Mouse (Mus musculus) stomach, postnatal 0 days (tissue): ENCODE measurements at regions not wholly inside any gene's neighbourhood (a gene's known extent, or its start where the extent isn't known, plus 50 kb on each side); places are given as distances from the start of the nearest gene placed in this dataset.
"Not testable (repeated sequence)": the region's sequence is repeated elsewhere in the genome, so short reads cannot be mapped to it uniquely, and the experiment has no call there.

ENCODE experiments used
- ATAC-seq: fragments of 200-750 bp; cut with Nextera tagmentation; 2 replicates; pipeline ENCODE4 v1.8.0; 2017; ENCODE audit not compliant: low FRiP score, low TSS enrichment
- DNase-seq: peaks from one replicate; pipeline ENCODE4 v3.0.0-alpha.2; 2016; ENCODE audit warnings: low spot score
- H3K27ac ChIP-seq: fragments of 300-500 bp; sonication (generic); replicated peaks from 2 replicates; pipeline ENCODE4 v1.5.1; 2014; ENCODE audit warnings: mild to moderate bottlenecking, control low read depth
- H3K27me3 ChIP-seq: fragments of 300-500 bp; sonication (generic); 2 replicates; pipeline ENCODE4 v1.6.1; 2014; ENCODE audit warnings: low read length; ENCODE audit not compliant: control insufficient read depth, insufficient read depth
- H3K36me3 ChIP-seq: fragments of 300-500 bp; sonication (generic); 2 replicates; pipeline ENCODE4 v1.6.1; 2014; ENCODE audit warnings: low read length, mixed read lengths; ENCODE audit not compliant: control insufficient read depth, insufficient read depth
- H3K4me1 ChIP-seq: fragments of 300-500 bp; sonication (generic); replicated peaks from 2 replicates; pipeline ENCODE4 v1.6.1; 2014; ENCODE audit warnings: antibody characterized with exemption; ENCODE audit not compliant: control insufficient read depth, insufficient read depth
- H3K4me2 ChIP-seq: fragments of 300-500 bp; sonication (generic); replicated peaks from 2 replicates; pipeline ENCODE4 v1.6.1; 2014; ENCODE audit warnings: low read depth, mild to moderate bottlenecking, control low read depth, moderate library complexity
- H3K4me3 ChIP-seq: fragments of 300-500 bp; sonication (generic); 2 replicates; pipeline ENCODE4 v1.5.1; 2014; ENCODE audit warnings: low read depth, low read length, control low read depth
- H3K9ac ChIP-seq: fragments of 300-500 bp; sonication (generic); 2 replicates; pipeline ENCODE4 v1.6.1; 2014; ENCODE audit warnings: mild to moderate bottlenecking, low read length, control low read depth, mixed read lengths
- H3K9me3 ChIP-seq: fragments of 300-500 bp; sonication (generic); 2 replicates; pipeline ENCODE4 v1.6.1; 2016; ENCODE audit warnings: low read length; ENCODE audit not compliant: control insufficient read depth
- CTCF ChIP-seq: IDR thresholded peaks from 2 replicates; pipeline ENCODE4 v1.5.1; 2016; ENCODE audit warnings: antibody characterized with exemption, low read depth, mild to moderate bottlenecking, moderate library complexity
- EP300 ChIP-seq: optimal IDR thresholded peaks from 2 replicates; pipeline ENCODE3; 2016; ENCODE audit warnings: antibody characterized with exemption
- WGBS: fragments of 180-500 bp; shearing (Covaris S2); extraction: QIAGEN DNeasy Blood & Tissue Kit; methylation state at CpG from one replicate; pipeline ENCODE4 v1.1.7; 2014; 5-methylcytosine and 5-hydroxymethylcytosine counted together

DNA sequence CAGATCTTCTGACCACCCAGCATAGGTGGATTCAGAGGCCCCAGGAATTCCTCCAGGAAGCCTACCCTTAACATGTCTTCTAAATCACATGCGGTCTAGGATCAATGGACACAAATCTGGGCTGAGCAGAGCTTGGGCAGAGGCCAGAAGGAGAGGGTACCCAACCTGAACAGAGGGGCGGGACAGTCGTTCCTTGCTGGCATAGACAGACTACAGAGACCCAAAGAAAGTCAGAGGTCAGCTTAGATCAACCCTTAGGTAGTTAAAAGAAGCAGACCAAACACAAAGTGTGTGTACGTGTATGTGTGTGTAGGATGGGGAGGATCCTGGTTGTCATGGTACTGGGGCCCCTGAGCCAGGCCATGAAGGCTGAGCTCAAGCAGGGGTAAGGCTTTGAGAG is 124.7 kb upstream of the Haao start:
- Histone ChIP-seq H3K4me2 (no peak overlapping the region), H3K27ac (peak overlapping the region; percentile 30; the same call in 1 of the 2 replicates), H3K9ac (no peak overlapping the region), H3K36me3 (no peaks in the 10 kb centered on the region), H3K4me3 (no peak overlapping the region), H3K4me1 (peaks cover 2% of the 10 kb centered on the region; the same call in 1 of the 2 replicates), H3K9me3 (no peaks in the 10 kb centered on the region), H3K27me3 (no peaks in the 10 kb centered on the region)
- 83% methylated on average over 4 of the region's 4 CpGs for WGBS
- DNase-seq (no peak), ATAC-seq (0 out of 2 replicates have a peak, but pooled peaks have one; percentile 11)
- TF ChIP-seq EP300: no peak
- TF ChIP-seq CTCF: no peak

- Histone ChIP-seq H3K4me1 (peaks cover 2% of the 10 kb centered on the region; the same call in 1 of the 2 replicates), H3K9ac (no peak overlapping the region), H3K4me3 (no peak overlapping the region), H3K36me3 (no peaks in the 10 kb centered on the region), H3K4me2 (no peak overlapping the region), H3K27me3 (no peaks in the 10 kb centered on the region), H3K9me3 (no peaks in the 10 kb centered on the region), H3K27ac (no peak overlapping the region)
- TF ChIP-seq CTCF (peak; percentile 31), EP300 (no peak)
- WGBS: 60% methylated on average over 5 of the region's 5 CpGs
- DNase-seq (peak; percentile 48), ATAC-seq (peak; percentile 51; the same call in 1 of the 2 replicates)
Observed at GRCm38 (mm10) chr17:83972026-83972425, 124.3 kb upstream of the Haao start.

DNA sequence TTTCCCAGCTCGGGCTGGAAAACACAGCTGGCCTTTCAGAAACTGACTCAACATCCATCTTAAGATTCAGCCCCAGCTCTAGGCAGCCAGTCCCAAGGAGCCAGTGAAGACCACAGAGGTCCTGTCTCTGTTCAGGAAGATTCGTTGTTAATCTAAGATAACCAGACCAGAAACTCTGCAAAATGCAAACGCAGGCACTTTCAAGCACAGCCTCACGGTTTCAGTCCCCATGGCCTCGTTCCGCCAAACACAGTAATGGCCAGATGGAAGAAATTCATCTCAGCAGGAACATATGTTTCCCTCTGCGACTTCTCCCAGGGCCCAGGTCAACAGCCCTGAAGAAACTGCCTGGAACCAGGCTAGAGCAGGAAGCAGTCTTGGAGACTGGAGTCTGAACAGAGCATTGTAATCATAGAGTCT is 121.7 kb upstream of the Haao start:
- TF ChIP-seq EP300 (no peak), CTCF (no peak)
- Histone ChIP-seq H3K4me3 (no peak overlapping the region), H3K9ac (no peak overlapping the region), H3K4me2 (no peak overlapping the region), H3K36me3 (no peaks in the 10 kb centered on the region), H3K4me1 (peaks cover 2% of the 10 kb centered on the region; the same call in 1 of the 2 replicates), H3K27ac (peak overlapping the region; percentile 53), H3K9me3 (no peaks in the 10 kb centered on the region), H3K27me3 (no peaks in the 10 kb centered on the region)
- ATAC-seq: peak; percentile 76
- WGBS: 46% methylated on average over 7 of the region's 7 CpGs
- DNase-seq: no peak

GRCm38 (mm10) chr17:83968124-83968523 is 120.4 kb upstream of the Haao start:
- not testable (repeated sequence) for H3K36me3 ChIP-seq, H3K9ac ChIP-seq, H3K27ac ChIP-seq, ATAC-seq, H3K4me3 ChIP-seq, DNase-seq, H3K4me2 ChIP-seq, H3K9me3 ChIP-seq, H3K4me1 ChIP-seq, H3K27me3 ChIP-seq
- 92% methylated on average over 3 of the region's 3 CpGs for WGBS
- TF ChIP-seq CTCF: peak; percentile 42; the same call in 1 of the 2 replicates

- no peak for ATAC-seq
- TF ChIP-seq CTCF: no peak
- no peak for TF ChIP-seq EP300
- H3K27ac ChIP-seq: no peak overlapping the region
- H3K36me3 ChIP-seq: no peaks in the 10 kb centered on the region
- DNase-seq: no peak
- WGBS: 91% methylated on average over 6 of the region's 6 CpGs
- H3K4me1 ChIP-seq: peaks cover 12% of the 10 kb centered on the region
- no peaks in the 10 kb centered on the region for H3K9me3 ChIP-seq
- H3K27me3 ChIP-seq: no peaks in the 10 kb centered on the region
- H3K4me3 ChIP-seq: no peak overlapping the region
- no peak overlapping the region for H3K9ac ChIP-seq
- no peak overlapping the region for H3K4me2 ChIP-seq
Observed at GRCm38 (mm10) chr17:83967007-83967406, 119.2 kb upstream of the Haao start.

GRCm38 (mm10) chr17:83964454-83965211 is 116.9 kb upstream of the Haao start:
- H3K9me3 ChIP-seq: no peaks in the 10 kb centered on the region
- DNase-seq (no peak), ATAC-seq (no peak)
- H3K4me1 ChIP-seq: peaks cover 15% of the 10 kb centered on the region
- no peak for TF ChIP-seq CTCF
- TF ChIP-seq EP300: no peak
- H3K4me2 ChIP-seq: no peak overlapping the region
- no peaks in the 10 kb centered on the region for H3K36me3 ChIP-seq
- H3K4me3 ChIP-seq: no peak overlapping the region
- H3K27me3 ChIP-seq: no peaks in the 10 kb centered on the region
- no peak overlapping the region for H3K9ac ChIP-seq
- WGBS: 56% methylated on average over 13 of the region's 13 CpGs
- H3K27ac ChIP-seq: peak overlapping the region; percentile 53; the same call in 1 of the 2 replicates
